Mouse (Mus musculus) gastrocnemius, postnatal 10 days (tissue): ENCODE results near the gene Wdr45. TPM values are rescaled to one million over a fixed set of nuclear protein-coding genes. Genes with fewer than 3 reads are reported as not detected.

Experiments used
- DNase-seq: peaks from one replicate; pipeline ENCODE4 v3.0.0; 2021; ENCODE audit warnings: mixed read lengths
- total RNA-seq, 2 experiments: library from RNA; stranded (reverse); gene quantifications; 2 replicates each; pipeline ENCODE4 v1.2.3; 2021

Gene Wdr45
- total RNA-seq, 2 experiments from 2014 or later: 19.6 to 24.3 TPM

DNA sequence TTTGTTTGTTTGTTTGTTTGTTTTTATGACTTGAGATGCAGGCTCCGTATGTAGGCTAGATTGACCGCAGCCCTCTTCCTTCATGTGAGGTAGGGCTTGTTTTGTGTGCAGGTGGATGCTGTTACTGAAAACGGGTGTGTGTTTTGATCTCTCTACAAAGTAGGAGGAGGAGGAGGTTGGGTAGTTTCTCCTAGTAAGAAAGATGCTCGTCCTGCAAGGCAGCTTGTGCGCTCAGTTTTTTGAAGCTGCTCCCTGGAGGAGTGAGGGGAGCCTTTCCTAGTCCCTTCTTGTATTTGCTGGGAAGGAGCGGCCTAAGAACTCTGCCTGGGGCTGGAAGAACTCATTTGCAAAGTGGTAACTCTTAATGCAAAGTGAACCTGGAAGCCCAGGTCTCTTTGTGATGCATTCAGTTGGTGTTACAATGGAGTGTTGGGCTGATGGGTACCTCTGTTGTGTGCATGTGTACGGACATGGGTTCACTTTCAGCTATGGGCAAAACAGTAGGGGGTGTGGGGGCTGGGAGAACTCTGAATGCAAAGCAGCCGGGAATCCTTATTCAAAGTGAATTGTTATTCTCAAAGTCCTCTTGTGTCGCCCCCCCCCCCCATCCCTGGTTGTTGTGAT, 50.6 kb downstream of the Wdr45 start:
- DNase-seq: no peak

DNA sequence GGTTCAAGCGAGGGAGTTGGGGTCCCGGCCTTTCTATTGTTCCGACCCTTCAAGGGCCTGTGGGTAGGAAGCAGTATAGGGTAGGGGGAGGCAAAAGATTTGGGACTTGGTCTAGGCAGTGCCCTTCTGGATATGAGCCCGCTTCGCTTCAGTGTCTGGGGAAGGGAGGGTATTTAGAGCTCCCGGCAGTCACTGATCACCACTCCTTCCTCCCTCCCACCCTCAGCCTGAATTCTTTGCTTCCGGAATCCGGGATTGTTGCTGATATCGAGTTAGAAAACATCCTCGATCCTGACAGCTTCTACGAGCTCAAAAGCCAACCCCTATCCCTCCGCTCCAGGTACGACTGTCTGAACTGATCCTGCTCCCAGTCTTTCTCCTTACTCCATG, 51.1 kb downstream of the Wdr45 start:
- DNase-seq: no peak

GRCm38 (mm10) chrX:7765764-7766163, 51.6 kb downstream of the Wdr45 start:
- DNase-seq: no peak

DNA sequence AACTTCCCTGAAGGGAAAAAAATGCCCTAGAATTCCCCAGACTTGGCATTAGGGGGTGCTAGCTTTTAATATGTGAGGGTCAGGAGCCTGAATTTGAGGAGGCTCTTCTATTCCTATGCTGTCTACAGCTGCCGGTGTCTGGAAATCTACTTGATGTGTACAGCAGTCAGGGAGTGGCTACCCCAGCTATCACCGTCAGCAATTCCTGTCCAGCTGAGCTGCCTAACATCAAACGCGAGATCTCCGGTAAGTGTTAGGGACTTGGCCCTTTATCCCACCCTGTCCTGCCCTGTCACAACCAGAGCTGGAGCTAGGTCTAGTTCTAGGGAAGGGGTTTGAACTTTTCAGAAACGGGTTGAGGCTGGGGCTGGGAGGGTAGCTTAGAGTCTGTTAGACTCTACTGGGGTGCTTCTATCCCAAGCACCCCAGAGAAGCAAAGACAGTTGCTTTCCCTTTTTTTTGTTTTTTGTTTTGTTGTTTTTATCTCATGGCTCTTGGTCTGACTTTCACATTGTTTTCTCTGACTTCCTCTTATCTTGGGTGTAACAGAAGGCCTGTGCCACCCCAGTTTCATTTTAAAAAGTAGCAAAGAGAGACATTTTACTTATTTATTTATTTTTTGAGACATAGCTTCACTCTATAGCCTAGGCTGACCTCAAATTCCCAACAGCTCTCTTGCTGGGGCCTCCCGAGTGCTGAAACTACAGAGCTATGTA, 55.3 kb downstream of the Wdr45 start:
- no peak for DNase-seq

DNA sequence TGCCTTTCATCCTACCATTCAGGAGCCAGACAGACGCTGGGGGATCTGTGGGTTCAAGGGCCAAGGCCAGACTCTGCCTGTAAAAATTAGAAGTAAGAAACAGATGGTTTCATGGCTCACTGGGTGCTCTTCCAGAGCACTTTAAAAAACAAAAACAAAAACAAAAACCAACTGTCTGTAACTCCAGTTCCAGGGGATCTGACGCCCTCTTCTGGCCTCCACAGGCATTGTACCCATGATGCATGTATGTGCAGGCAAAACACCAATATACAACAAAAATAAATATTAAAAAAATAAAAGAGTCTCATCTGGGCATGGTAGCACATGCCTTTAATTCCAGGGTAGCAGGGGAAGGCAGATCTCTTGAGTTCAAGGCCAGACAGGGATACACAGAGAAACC, 58.6 kb downstream of the Wdr45 start:
- no peak for DNase-seq

DNA sequence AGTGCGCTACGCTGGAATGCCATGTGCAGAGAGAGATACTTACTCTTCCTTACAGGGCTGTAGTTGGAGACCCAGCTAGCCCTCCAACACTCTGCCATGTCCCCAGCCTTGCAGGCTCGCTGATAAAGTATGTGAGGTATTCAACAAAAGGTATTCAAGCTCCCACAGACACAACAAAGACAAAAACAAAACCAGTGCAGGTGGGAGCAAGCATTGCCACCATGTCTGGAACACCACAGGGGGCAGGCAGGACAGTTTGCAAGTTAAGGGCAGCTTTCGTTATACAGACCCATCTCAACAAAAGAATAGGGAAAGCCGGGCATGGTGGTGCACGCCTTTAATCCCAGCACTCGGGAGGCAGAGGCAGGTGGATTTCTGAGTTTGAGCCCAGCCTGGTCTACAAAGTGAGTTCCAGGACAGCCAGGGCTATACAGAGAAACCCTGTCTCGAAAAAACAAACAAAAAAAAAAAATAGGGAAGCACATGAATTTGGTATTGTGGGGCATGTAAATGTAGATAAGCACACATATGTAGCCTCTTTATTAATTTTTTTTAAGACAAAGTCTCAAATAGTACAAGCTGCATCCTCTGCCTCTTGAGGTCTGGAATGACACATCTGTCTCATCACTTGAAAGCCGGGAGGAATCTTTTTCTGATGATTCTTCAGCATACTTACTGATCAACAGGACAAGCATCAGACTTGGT, 61.5 kb downstream of the Wdr45 start:
- no peak for DNase-seq

DNA sequence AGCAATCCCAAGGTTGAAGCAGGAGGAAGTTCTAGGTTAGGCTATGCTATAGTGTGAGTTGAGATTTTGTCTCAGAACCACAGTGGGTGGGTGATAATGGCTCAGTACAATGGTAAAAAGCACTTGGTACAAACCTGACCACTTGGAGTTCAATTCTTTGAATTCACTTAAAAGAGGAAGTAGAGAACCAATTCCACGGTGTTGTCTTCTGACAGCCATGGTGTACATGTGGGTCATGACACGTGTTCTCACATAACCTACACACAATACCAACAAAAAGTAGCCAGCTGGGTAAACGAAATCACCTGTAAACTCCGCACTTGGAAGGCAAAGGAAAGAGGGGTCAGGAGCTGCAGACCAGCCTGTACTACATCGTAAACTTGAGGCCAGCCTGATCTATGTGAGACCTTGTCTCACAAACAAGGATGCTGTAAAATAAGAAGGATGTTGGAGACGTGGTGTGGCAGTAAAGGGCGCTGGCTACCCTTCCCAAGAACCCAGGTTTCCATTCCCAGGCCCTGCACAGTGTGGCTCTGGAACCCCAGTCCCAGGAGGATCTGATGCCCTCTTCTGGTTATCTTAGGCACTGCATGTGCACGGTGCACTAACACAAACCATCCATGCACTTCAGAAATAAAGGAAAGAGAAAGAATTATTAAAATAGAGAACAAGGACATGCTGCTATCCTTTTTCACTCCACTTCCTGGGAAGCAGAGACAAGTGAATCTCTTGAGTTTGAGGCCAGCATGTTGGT, 62.4 kb downstream of the Wdr45 start:
- peak; percentile 51 for DNase-seq

Other genes with a start within 250 kb of the Wdr45 start
- gene Foxp3, start 140.7 kb upstream of the Wdr45 start, total RNA-seq: under 1 TPM in 1 of 2 experiments, not detected in 1; 0.32 TPM
- 1 to 10 TPM; 1.3 to 1.8 TPM for gene Ppp1r3f, start 140.1 kb upstream of the Wdr45 start, total RNA-seq
- gene Ccdc22, start 108.8 kb upstream of the Wdr45 start, total RNA-seq: 10 to 100 TPM; 11.1 to 11.2 TPM
- gene Cacna1f, start 107.2 kb upstream of the Wdr45 start, total RNA-seq: not detected
- 1 to 10 TPM; 2.4 TPM for gene Syp, start 75.9 kb upstream of the Wdr45 start, total RNA-seq
- gene Prickle3, start 57.1 kb upstream of the Wdr45 start, total RNA-seq: 10 to 100 TPM in 1 of 2 experiments, 1 to 10 TPM in 1; 8.7 to 11.1 TPM
- 10 to 100 TPM; 54.2 to 55.4 TPM for gene Plp2, start 42.9 kb upstream of the Wdr45 start, total RNA-seq
- gene Magix, start 33.1 kb upstream of the Wdr45 start, total RNA-seq: 1 to 10 TPM; 2.8 to 3.3 TPM
- 10 to 100 TPM; 19.6 to 19.8 TPM for gene Gpkow, start 17.2 kb upstream of the Wdr45 start, total RNA-seq
- gene Gm45208, start 7.9 kb downstream of the Wdr45 start, total RNA-seq: not detected
- 10 to 100 TPM in 1 of 2 experiments, 1 to 10 TPM in 1; 8.5 to 12.5 TPM for gene Praf2, start 14.1 kb downstream of the Wdr45 start, total RNA-seq
- gene Ccdc120, start 36.6 kb downstream of the Wdr45 start, total RNA-seq: 1 to 10 TPM; 1.0 to 1.5 TPM
- 10 to 100 TPM; 10.5 to 16.7 TPM for gene Tfe3, start 48.2 kb downstream of the Wdr45 start, total RNA-seq
- 10 to 100 TPM; 15.3 to 22.7 TPM for gene Gripap1, start 75.4 kb downstream of the Wdr45 start, total RNA-seq
- gene Kcnd1, start 108.0 kb downstream of the Wdr45 start, total RNA-seq: 1 to 10 TPM; 1.2 to 1.3 TPM
- 10 to 100 TPM; 21.3 to 27.8 TPM for gene Otud5, start 127.0 kb downstream of the Wdr45 start, total RNA-seq
- 1 to 10 TPM; 1.1 to 2.4 TPM for gene Pim2, start 163.9 kb downstream of the Wdr45 start, total RNA-seq
- gene Slc35a2, start 169.7 kb downstream of the Wdr45 start, total RNA-seq: 10 to 100 TPM in 1 of 2 experiments, 1 to 10 TPM in 1; 10.0 to 14.8 TPM
- 10 to 100 TPM; 32.2 to 38.5 TPM for gene Pqbp1, start 184.9 kb downstream of the Wdr45 start, total RNA-seq
- gene Timm17b, start 185.0 kb downstream of the Wdr45 start, total RNA-seq: 10 to 100 TPM; 48.2 to 51.1 TPM
- gene Gm10491, start 193.5 kb downstream of the Wdr45 start, total RNA-seq: not detected
- not detected for gene Gm10490, start 195.2 kb downstream of the Wdr45 start, total RNA-seq
- gene Pcsk1n, start 205.5 kb downstream of the Wdr45 start, total RNA-seq: under 1 TPM; 0.16 to 0.52 TPM
- not detected for gene Eras, start 214.3 kb downstream of the Wdr45 start, total RNA-seq
- 1 to 10 TPM; 6.4 to 8.0 TPM for gene Hdac6, start 233.6 kb downstream of the Wdr45 start, total RNA-seq